Mouse (Mus musculus): ENCODE measurements around the gene Ankrd13d.
A peak's percentile ranks its signal among the peaks of the same experiment; 100 is the strongest.

DNA sequence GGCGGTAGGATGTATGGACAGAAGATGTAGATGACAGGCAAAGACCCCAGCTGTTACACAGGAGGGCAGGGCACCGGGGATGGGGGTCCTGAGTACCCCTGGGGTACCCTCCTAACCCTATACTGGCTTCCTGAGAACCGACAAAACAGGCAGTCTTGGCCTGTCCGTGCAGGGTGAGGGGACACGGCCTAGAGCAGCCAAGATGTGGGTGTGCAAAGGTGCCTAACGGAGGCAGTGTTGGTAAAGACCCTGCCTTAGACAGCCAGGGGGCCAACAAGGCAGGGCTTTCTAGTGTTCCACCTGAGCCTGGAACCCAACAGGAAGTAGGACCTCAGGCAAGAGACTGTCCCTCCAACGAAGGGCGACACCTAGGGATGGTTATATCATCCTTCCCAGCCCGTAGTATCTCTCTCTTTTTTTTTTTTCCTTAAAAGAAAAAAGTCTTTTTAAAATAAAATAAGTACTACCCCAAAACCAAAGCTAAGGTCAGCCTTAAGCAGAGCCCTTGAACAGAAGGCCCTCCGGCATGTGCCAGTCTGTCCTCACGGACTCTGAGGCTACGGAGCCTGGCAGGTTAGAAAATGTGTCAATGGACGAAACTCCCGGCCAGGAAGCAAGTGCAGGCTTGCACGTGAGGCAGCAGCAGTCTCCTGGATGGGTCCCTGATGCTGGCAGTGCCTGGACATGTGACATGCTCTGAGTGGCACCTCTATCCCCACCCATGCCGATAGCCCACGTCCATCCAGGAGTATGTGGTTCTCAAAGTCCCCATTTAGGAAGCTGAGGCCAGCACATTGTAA lies 15.6 kb upstream of the Ankrd13d start:
- TF ChIP-seq MYC (IDR thresholded peaks at IDR 0.05; ENCODE audit: low read depth, low read length) (peak; percentile 36), CTCF (conservative IDR thresholded peaks at IDR 0.05 in 1 of 2, IDR thresholded peaks at IDR 0.05 in 1 of 2; ENCODE audit: low read depth in 2 of 2, low read length in 2 of 2) (peak; percentile 9 to 57; a peak in 2 of 4 replicates), POLR2A (IDR thresholded peaks at IDR 0.05; ENCODE audit: low read depth, low read length) (peak; percentile 14; the same call in 1 of the 2 replicates), GABPA (IDR thresholded peaks at IDR 0.05; ENCODE audit: insufficient replicate concordance, low read depth, low read length) (no peak), ETS1 (conservative IDR thresholded peaks at IDR 0.05; ENCODE audit: low read depth, low read length) (no peak; the same call in 1 of the 2 replicates)
